20 mouse cellular contexts compared by ENCODE assay signal in genomic region chr2:155679586-155680110, GRCm38 (mm10). TPM values are rescaled to one million over a fixed set of nuclear protein-coding genes. Genes with fewer than 3 reads are reported as not detected.
DNase-seq lines count a peak whose midpoint lies in the region; ATAC-seq lines count a peak whose summit lies in the region.
"Had no signal": no experiment of that assay in that cellular context is flagged by ENCODE, and none has a peak within 500 bp of the region (broad histone marks: within the 10 kb centered on the region; RNA-seq: fewer than 3 reads in every experiment).

No protein-coding gene starts in this region.

- DNase-seq in spleen, postnatal 36 days (ENCODE audit: low spot score in 2 of 2), result peak; percentile 28 to 32
- no peak for DNase-seq in spleen, postnatal 10 days (ENCODE audit: low spot score in 2 of 2)
- DNase-seq in thymus, postnatal 0 days (ENCODE audit: low spot score), result peak; percentile 85
- DNase-seq in adrenal gland, postnatal 25 days, result no peak
- no peak for DNase-seq in adipocyte (ENCODE audit: low spot score)
- no peak for DNase-seq in gastrocnemius, adult 8-10 months (ENCODE audit: low spot score in 2 of 2)
- DNase-seq: kidney, postnatal 4 days; layer of hippocampus, postnatal 36 days; lung, adult 18-20 months had no signal

- ATAC-seq in activated CD4-positive, CD25-positive, alpha-beta regulatory T cell, adult 4 months, result peak; percentile 88
- ATAC-seq: intestine, embryonic 15.5 days had no signal

RNA-seq across cellular contexts. Expression of gene Trpc4ap, which starts 12.5 kb away (rescaled TPM):
- 10 to 100 TPM; 55.4 to 66.2 TPM for polyA plus RNA-seq in activated CD4-positive, CD25-positive, alpha-beta regulatory T cell, adult 4 months (2017; shearing (Covaris generic))
- 191 and 217 TPM in 2 replicates for polyA plus RNA-seq in thymus, postnatal 0 days (2015; fragmentation: Nextera tagmentation; extraction: Ambion mirVana)
- total RNA-seq in adrenal gland, postnatal 25 days (2021), result 150 and 170 TPM in 2 replicates
- total RNA-seq in gastrocnemius, adult 8-10 months (2022), result 100 to 1,000 TPM in 3 of 4 experiments, 10 to 100 TPM in 1; 95.4 to 104 (median 101) TPM

RNA-seq across cellular contexts. Expression of gene Edem2, which starts 49.6 kb away (rescaled TPM):
- 10 to 100 TPM; 39.9 to 45.0 TPM for polyA plus RNA-seq in activated CD4-positive, CD25-positive, alpha-beta regulatory T cell, adult 4 months (2017; shearing (Covaris generic))
- polyA plus RNA-seq in thymus, postnatal 0 days (2015; fragmentation: Nextera tagmentation; extraction: Ambion mirVana), result 49.2 and 50.8 TPM in 2 replicates
- 39.8 and 39.9 TPM in 2 replicates for total RNA-seq in adrenal gland, postnatal 25 days (2021)
- 1 to 10 TPM; 3.1 to 4.5 (median 3.8) TPM for total RNA-seq in gastrocnemius, adult 8-10 months (2022)

RNA-seq across cellular contexts. Expression of gene Gm17581, which starts 56.0 kb away (rescaled TPM):
- not detected for polyA plus RNA-seq in activated CD4-positive, CD25-positive, alpha-beta regulatory T cell, adult 4 months (2017; shearing (Covaris generic))
- polyA plus RNA-seq in thymus, postnatal 0 days (2015; fragmentation: Nextera tagmentation; extraction: Ambion mirVana), result not detected in 2 replicates
- total RNA-seq in adrenal gland, postnatal 25 days (2021), result not detected in 2 replicates
- not detected for total RNA-seq in gastrocnemius, adult 8-10 months (2022)
- total RNA-seq: gastrocnemius, postnatal 4 days; hematopoietic stem cell, adult 5-6 weeks; layer of hippocampus, postnatal 36 days; left cerebral cortex, postnatal 36 days; liver, adult 2 months had no signal
- polyA plus RNA-seq: forebrain, embryonic 11.5 days; heart, embryonic 12.5 days; intestine, embryonic 15.5 days; kidney, embryonic 14.5 days; liver, adult 2 months; neural tube, embryonic 14.5 days; stomach, embryonic 16.5 days had no signal

Comparison
In these comparisons a context has a peak if more than half of its experiments do, and no peak if none do; other contexts are left out.
1. DNase-seq: peak in spleen, postnatal 36 days (2 of 2) and thymus, postnatal 0 days (single experiment); none in spleen, postnatal 10 days (0 of 2), adrenal gland, postnatal 25 days (single experiment), adipocyte (single experiment) and gastrocnemius, adult 8-10 months (0 of 2).